Mouse (Mus musculus) MEL (cell line): ENCODE results near the gene Acot11. TPM values are rescaled to one million over a fixed set of nuclear protein-coding genes. Genes with fewer than 3 reads are reported as not detected.

Source experiments
- DNase-seq: peaks from one replicate; pipeline ENCODE4 v3.0.0; 2011; ENCODE audit warnings: low read depth, low spot score
- H3K27ac ChIP-seq: 2 replicates; pipeline ENCODE4 v1.5.1; 2012; ENCODE audit warnings: low read depth, mild to moderate bottlenecking, control low read depth, low read length, moderate library complexity; ENCODE audit not compliant: control insufficient read depth
- H3K27me3 ChIP-seq, 2 experiments: fragments of 150-350 bp in 1 of 2; sonication (generic) in 1 of 2; 2 replicates each; pipeline ENCODE4 v1.6.1; 2012; ENCODE audit warnings: low read length in 2 of 2, mild to moderate bottlenecking in 2 of 2, improper control_type of control experiment in 1 of 2, moderate library complexity in 1 of 2; ENCODE audit not compliant: insufficient read depth in 2 of 2, control insufficient read depth in 1 of 2
- H3K36me3 ChIP-seq, 2 experiments: 2 replicates each; pipeline ENCODE4 v1.6.1; 2012 to 2014; ENCODE audit warnings: low read length in 2 of 2, improper control_type of control experiment in 1 of 2, inconsistent platforms in 1 of 2, mild to moderate bottlenecking in 1 of 2; ENCODE audit not compliant: insufficient read depth in 2 of 2, control insufficient read depth in 1 of 2
- H3K4me1 ChIP-seq, 2 experiments: fragments of 150-350 bp in 1 of 2; sonication (generic) in 1 of 2; 2 replicates each; pipeline ENCODE4 v1.6.1; 2012; ENCODE audit warnings: low read length in 2 of 2, improper control_type of control experiment in 1 of 2, mild to moderate bottlenecking in 1 of 2; ENCODE audit not compliant: insufficient read depth in 2 of 2, control insufficient read depth in 1 of 2
- H3K4me3 ChIP-seq, 2 experiments: fragments of 150-350 bp in 1 of 2; sonication (generic) in 1 of 2; 2 replicates each; pipeline ENCODE4 v1.5.1; 2012; ENCODE audit warnings: low read depth in 2 of 2, low read length in 2 of 2, mild to moderate bottlenecking in 2 of 2, moderate library complexity in 2 of 2, control low read depth in 1 of 2, improper control_type of control experiment in 1 of 2; ENCODE audit not compliant: control insufficient read depth in 1 of 2, insufficient read depth in 1 of 2
- H3K79me2 ChIP-seq: 2 replicates; pipeline ENCODE4 v1.6.1; 2012; ENCODE audit warnings: mild to moderate bottlenecking, low read length, moderate library complexity; ENCODE audit not compliant: control insufficient read depth, poor library complexity, insufficient read depth
- H3K9ac ChIP-seq: 2 replicates; pipeline ENCODE4 v1.6.1; 2012; ENCODE audit warnings: low read depth, mild to moderate bottlenecking, control low read depth, low read length, moderate library complexity; ENCODE audit not compliant: control insufficient read depth, poor library complexity, severe bottlenecking
- H3K9me3 ChIP-seq: fragments of 150-350 bp; sonication (generic); replicated peaks from 2 replicates; pipeline ENCODE4 v1.6.1; 2012; ENCODE audit warnings: mild to moderate bottlenecking, low read length, improper control_type of control experiment, moderate library complexity; ENCODE audit not compliant: insufficient read depth
- CHD1 ChIP-seq: IDR thresholded peaks from 2 replicates; pipeline ENCODE4 v1.6.1; 2012; ENCODE audit warnings: low read depth, mild to moderate bottlenecking, inconsistent platforms, low read length, improper control_type of control experiment
- CHD2 ChIP-seq: IDR thresholded peaks from 2 replicates; pipeline ENCODE4 v1.6.1; 2011; ENCODE audit warnings: low read length, improper control_type of control experiment
- E2F4 ChIP-seq: IDR thresholded peaks from 2 replicates; pipeline ENCODE4 v1.6.1; 2011; ENCODE audit warnings: low read depth, low read length, improper control_type of control experiment, borderline replicate concordance
- ELF1 ChIP-seq: IDR thresholded peaks from 2 replicates; pipeline ENCODE4 v1.6.1; 2014; ENCODE audit warnings: low read depth, mild to moderate bottlenecking, inconsistent platforms, low read length, improper control_type of control experiment, moderate library complexity
- GABPA ChIP-seq: IDR thresholded peaks from 2 replicates; pipeline ENCODE4 v1.6.1; 2012; ENCODE audit warnings: low read depth, mild to moderate bottlenecking, inconsistent platforms, low read length, improper control_type of control experiment, moderate library complexity
- GATA1 ChIP-seq: IDR thresholded peaks from 2 replicates; pipeline ENCODE4 v1.6.1; 2011; ENCODE audit warnings: low read depth, low read length, improper control_type of control experiment
- HCFC1 ChIP-seq: IDR thresholded peaks from 2 replicates; pipeline ENCODE4 v1.6.1; 2012; ENCODE audit warnings: low read depth, mild to moderate bottlenecking, inconsistent platforms, low read length, improper control_type of control experiment, moderate library complexity
- JUND ChIP-seq: IDR thresholded peaks from 2 replicates; pipeline ENCODE4 v1.6.1; 2011; ENCODE audit warnings: low read depth, mild to moderate bottlenecking, improper control_type of control experiment, low read length
- MAFK ChIP-seq: IDR thresholded peaks from 2 replicates; pipeline ENCODE4 v1.6.1; 2011; ENCODE audit warnings: low read depth, mild to moderate bottlenecking, low read length, improper control_type of control experiment, borderline replicate concordance
- MAX ChIP-seq: IDR thresholded peaks from 2 replicates; pipeline ENCODE4 v1.6.1; 2011; ENCODE audit warnings: low read length, improper control_type of control experiment
- MEF2A ChIP-seq: IDR thresholded peaks from 2 replicates; pipeline ENCODE4 v1.6.1; 2014; ENCODE audit warnings: low read depth, mild to moderate bottlenecking, inconsistent platforms, low read length, improper control_type of control experiment; ENCODE audit not compliant: poor library complexity, insufficient replicate concordance, severe bottlenecking; ENCODE audit errors: extremely low read depth
- MYB ChIP-seq: IDR thresholded peaks from 2 replicates; pipeline ENCODE4 v1.6.1; 2011; ENCODE audit warnings: mild to moderate bottlenecking, low read depth, low read length, improper control_type of control experiment
- MYC ChIP-seq: IDR thresholded peaks from 2 replicates; pipeline ENCODE4 v1.6.1; 2011; ENCODE audit warnings: low read depth, mild to moderate bottlenecking, low read length, improper control_type of control experiment, moderate library complexity
- NELFE ChIP-seq: IDR thresholded peaks from 2 replicates; pipeline ENCODE4 v1.6.1; 2011; ENCODE audit warnings: low read depth, low read length, improper control_type of control experiment
- POLR2A ChIP-seq, 2 experiments: IDR thresholded peaks; 2 replicates each; pipeline ENCODE4 v1.6.1; 2011 to 2012; ENCODE audit warnings: low read length in 2 of 2, mild to moderate bottlenecking in 2 of 2, control low read depth in 1 of 2, improper control_type of control experiment in 1 of 2, low read depth in 1 of 2, moderate library complexity in 1 of 2; ENCODE audit not compliant: control insufficient read depth in 1 of 2, insufficient read depth in 1 of 2, poor library complexity in 1 of 2
- POLR2AphosphoS2 ChIP-seq: IDR thresholded peaks from 2 replicates; pipeline ENCODE4 v1.6.1; 2011; ENCODE audit warnings: low read length, improper control_type of control experiment
- RCOR1 ChIP-seq: IDR thresholded peaks from 2 replicates; pipeline ENCODE4 v1.6.1; 2012; ENCODE audit warnings: low read depth, mild to moderate bottlenecking, inconsistent platforms, low read length, improper control_type of control experiment
- SIN3A ChIP-seq: IDR thresholded peaks from 2 replicates; pipeline ENCODE4 v1.6.1; 2012; ENCODE audit warnings: low read length, improper control_type of control experiment, inconsistent platforms
- SMC3 ChIP-seq: IDR thresholded peaks from 2 replicates; pipeline ENCODE4 v1.6.1; 2011; ENCODE audit warnings: low read depth, low read length, improper control_type of control experiment
- TCF12 ChIP-seq: IDR thresholded peaks from 2 replicates; pipeline ENCODE4 v1.6.1; 2014; ENCODE audit warnings: low read depth, mild to moderate bottlenecking, inconsistent platforms, low read length, improper control_type of control experiment, moderate library complexity
- UBTF ChIP-seq: IDR thresholded peaks from 2 replicates; pipeline ENCODE4 v1.6.1; 2012; ENCODE audit warnings: low read depth, mild to moderate bottlenecking, inconsistent platforms, low read length, improper control_type of control experiment, moderate library complexity, borderline replicate concordance; ENCODE audit not compliant: insufficient read depth
- USF2 ChIP-seq, 2 experiments: IDR thresholded peaks; 2 replicates each; pipeline ENCODE4 v1.6.1; 2011 to 2012; ENCODE audit warnings: improper control_type of control experiment in 2 of 2, low read length in 2 of 2, borderline replicate concordance in 1 of 2, inconsistent platforms in 1 of 2, low read depth in 1 of 2, mild to moderate bottlenecking in 1 of 2; ENCODE audit not compliant: insufficient read depth in 1 of 2
- ZKSCAN1 ChIP-seq: IDR thresholded peaks from 2 replicates; pipeline ENCODE4 v1.6.1; 2012; ENCODE audit warnings: low read depth, mild to moderate bottlenecking, inconsistent platforms, low read length, improper control_type of control experiment, moderate library complexity
- polyA plus RNA-seq, 2 experiments: library from polyadenylated mRNA; stranded (reverse) in 1 of 2; unstranded in 1 of 2; fragments of >175 nt in 1 of 2; fragments of >200 nt in 1 of 2; gene quantifications; 2 replicates each; pipeline versions ENCODE4 v1.2.1 to v1.2.4; 2012; ENCODE audit warnings: low replicate concordance in 2 of 2, low read depth in 1 of 2; ENCODE audit not compliant: insufficient read length in 2 of 2, insufficient read depth in 1 of 2, missing spikeins in 1 of 2
- total RNA-seq: library from RNA; depleted of rRNA; stranded (reverse); fragments of 300-350 nt; gene quantifications from 2 replicates; pipeline ENCODE4 v1.2.3, GENCODE M21; 2012

Acot11 gene
- total and polyA plus RNA-seq, 3 experiments = 1.5 to 2.5 TPM; not detected in 1

DNA sequence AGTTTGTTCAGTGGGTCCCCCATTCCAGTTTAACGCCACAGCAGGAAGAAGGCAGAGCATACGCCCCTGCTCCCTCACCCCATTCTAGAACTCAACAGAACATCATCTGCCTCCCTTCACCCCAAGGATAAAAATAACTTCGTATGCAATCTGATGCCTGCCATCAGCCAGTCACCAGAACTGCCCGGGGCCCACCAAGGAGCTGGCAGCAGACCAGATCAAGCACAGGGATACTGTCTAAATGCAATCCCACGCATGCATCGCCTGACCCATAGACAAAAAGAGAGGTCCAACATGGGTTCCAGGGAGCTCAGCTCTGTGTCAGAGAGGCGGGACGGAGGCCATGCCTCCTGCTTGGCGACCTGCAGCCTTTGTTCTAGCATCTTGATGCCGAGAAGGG, 21.7 kb downstream of the Acot11 start:
- TF ChIP-seq MYC (no peak), POLR2AphosphoS2 (no peak), MEF2A (no peak), NELFE (no peak), CHD2 (no peak), RCOR1 (no peak), USF2 (IDR thresholded peaks at IDR 0.05; ENCODE audit: borderline replicate concordance in 1 of 2, insufficient read depth in 1 of 2, low read depth in 1 of 2, low read length in 2 of 2) (no peak), SMC3 (no peak), GATA1 (no peak), CHD1 (no peak), UBTF (no peak), GABPA (no peak), MYB (no peak), MAFK (no peak), POLR2A (IDR thresholded peaks at IDR 0.05; ENCODE audit: control insufficient read depth in 1 of 2, insufficient read depth in 1 of 2, low read depth in 1 of 2, low read length in 2 of 2, poor library complexity in 1 of 2) (no peak)
- TF ChIP-seq, all 39 proteins: peak for 0
- Histone ChIP-seq H3K9ac (no peak overlapping the region), H3K4me1 (peaks cover 0 to 10% of the 10 kb centered on the region in 2 experiments; a peak in 2 of 4 replicates), H3K9me3 (no peaks in the 10 kb centered on the region), H3K79me2 (no peaks in the 10 kb centered on the region), H3K27me3 (no peaks in the 10 kb centered on the region), H3K27ac (no peak overlapping the region), H3K36me3 (peaks cover 0 to 6% of the 10 kb centered on the region in 2 experiments; a peak in 2 of 4 replicates), H3K4me3 (no peak overlapping the region)
- DNase-seq = no peak

DNA sequence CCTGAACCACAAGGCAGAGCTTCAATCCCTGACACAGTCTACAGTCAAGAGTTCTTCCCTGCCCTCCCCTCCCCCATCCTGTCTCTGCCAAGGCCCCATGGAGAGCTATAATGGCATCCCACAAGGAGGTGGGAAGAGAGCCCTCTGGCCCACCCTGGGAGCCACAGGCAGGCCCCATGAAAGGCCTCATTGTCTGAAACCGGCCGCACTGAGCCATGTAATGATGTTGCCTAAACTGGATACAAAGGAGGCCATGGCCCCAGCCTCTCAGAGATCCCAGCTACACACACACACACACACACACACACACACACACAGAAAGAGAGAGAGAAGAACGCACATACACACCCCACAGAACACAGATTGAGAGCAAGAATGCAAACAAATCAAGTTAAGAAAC, 24.8 kb downstream of the Acot11 start:
- H3K4me3 ChIP-seq = no peak overlapping the region
- TF ChIP-seq SIN3A (no peak), UBTF (no peak), RCOR1 (no peak), E2F4 (no peak), ZKSCAN1 (no peak), MAX (no peak), ELF1 (no peak), JUND (no peak), NELFE (no peak), MEF2A (no peak), HCFC1 (no peak), TCF12 (no peak)
- H3K27me3 ChIP-seq = no peaks in the 10 kb centered on the region
- no peaks in the 10 kb centered on the region for H3K36me3 ChIP-seq
- H3K4me1 ChIP-seq = no peaks in the 10 kb centered on the region
- DNase-seq = no peak
- no peak overlapping the region for H3K27ac ChIP-seq
- H3K9ac ChIP-seq = no peak overlapping the region
- H3K79me2 ChIP-seq = no peaks in the 10 kb centered on the region
- no peaks in the 10 kb centered on the region for H3K9me3 ChIP-seq
